Mouse (Mus musculus) T-helper 1 cell (primary cell): ENCODE measurements at regions not wholly inside any gene's neighbourhood (a gene's known extent, or its start where the extent isn't known, plus 50 kb on each side); places are given as distances from the start of the nearest gene placed in this dataset.

Experiments
- in situ Hi-C: fragments of 300-600 bp; cut with MboI, MseI; formaldehyde crosslinking; loops from one replicate; pipeline ENCODE4 v1.15.1; 2025; ENCODE audit warnings: high pct_unique_total_duplicates

GRCm38 (mm10) chr8:73930344-73930743 is 577.0 kb upstream of the Large1 start:
- in situ Hi-C loops = loop anchor here (10.0 kb wide), 1 partner anchor 1124 kb away; no protein-coding TSS in a partner anchor

- in situ Hi-C loops = loop anchor here (10.0 kb wide), 1 partner anchor 819 kb away; no protein-coding TSS in a partner anchor
Observed at GRCm38 (mm10) chr8:73925515-73926241, 572.3 kb upstream of the Large1 start.

- in situ Hi-C loops = loop anchor here (10.0 kb wide), 1 partner anchor 822 kb away; no protein-coding TSS in a partner anchor
Observed at GRCm38 (mm10) chr8:73923181-73923580, 569.8 kb upstream of the Large1 start.

GRCm38 (mm10) chr8:73921158-73921557 is 567.8 kb upstream of the Large1 start:
- in situ Hi-C loops = loop anchor here (10.0 kb wide), 1 partner anchor 824 kb away; no protein-coding TSS in a partner anchor

- in situ Hi-C loops = loop anchor here (10.0 kb wide), 1 partner anchor 824 kb away; no protein-coding TSS in a partner anchor
Observed at GRCm38 (mm10) chr8:73920564-73920963, 567.2 kb upstream of the Large1 start.

GRCm38 (mm10) chr8:73905071-73905470 is 551.7 kb upstream of the Large1 start:
- in situ Hi-C loops = no loop called here

- in situ Hi-C loops = no loop called here
Observed at GRCm38 (mm10) chr8:73903838-73904237, 550.5 kb upstream of the Large1 start.

- in situ Hi-C loops = no loop called here
Observed at GRCm38 (mm10) chr8:73885976-73886375, 532.6 kb upstream of the Large1 start.

- in situ Hi-C loops = no loop called here
Observed at GRCm38 (mm10) chr8:73881606-73882005, 528.3 kb upstream of the Large1 start.
